Mouse (Mus musculus) liver, embryonic 13.5 days (tissue): ENCODE measurements around the gene Pou2f2. TPM values are rescaled to one million over a fixed set of nuclear protein-coding genes. Genes with fewer than 3 reads are reported as not detected.

Experiments
- ATAC-seq: fragments of 200-750 bp; cut with Nextera tagmentation; 2 replicates; pipeline ENCODE4 v1.8.0; 2017; ENCODE audit warnings: low read depth, mild to moderate bottlenecking, moderate number of reproducible peaks, moderate library complexity
- DNase-seq: peaks from one replicate; pipeline ENCODE4 v3.0.0; 2022
- H3K27ac ChIP-seq: fragments of 300-500 bp; sonication (generic); 2 replicates; pipeline ENCODE4 v1.5.1; 2015; ENCODE audit warnings: moderate library complexity, mild to moderate bottlenecking, inconsistent platforms
- H3K27me3 ChIP-seq: fragments of 300-500 bp; sonication (generic); 2 replicates; pipeline ENCODE4 v1.6.1; 2015; ENCODE audit warnings: mild to moderate bottlenecking, inconsistent platforms
- H3K36me3 ChIP-seq: fragments of 300-500 bp; sonication (generic); 2 replicates; pipeline ENCODE4 v1.6.1; 2015; ENCODE audit warnings: mild to moderate bottlenecking, inconsistent platforms
- H3K4me1 ChIP-seq: fragments of 300-500 bp; sonication (generic); replicated peaks from 2 replicates; pipeline ENCODE4 v1.6.1; 2015; ENCODE audit warnings: inconsistent platforms
- H3K4me2 ChIP-seq: fragments of 300-500 bp; sonication (generic); 2 replicates; pipeline ENCODE4 v1.6.1; 2015; ENCODE audit warnings: inconsistent platforms, mild to moderate bottlenecking, moderate library complexity
- H3K4me3 ChIP-seq: fragments of 300-500 bp; sonication (generic); replicated peaks from 2 replicates; pipeline ENCODE4 v1.5.1; 2015; ENCODE audit warnings: mild to moderate bottlenecking, inconsistent platforms
- H3K9ac ChIP-seq: fragments of 300-500 bp; sonication (generic); 2 replicates; pipeline ENCODE4 v1.6.1; 2015; ENCODE audit warnings: mild to moderate bottlenecking, inconsistent platforms
- H3K9me3 ChIP-seq: fragments of 300-500 bp; sonication (generic); replicated peaks from 2 replicates; pipeline ENCODE4 v1.6.1; 2016; ENCODE audit warnings: inconsistent platforms
- WGBS: fragments of 180-500 bp; shearing (Covaris S2); methylation state at CpG from one replicate; pipeline ENCODE4 v1.1.7; 2015; ENCODE audit not compliant: insufficient replicate concordance; 5-methylcytosine and 5-hydroxymethylcytosine counted together
- polyA plus RNA-seq: library from polyadenylated mRNA; unstranded; fragments of >200 nt; fragmentation: Nextera tagmentation; extraction: Ambion mirVana; gene quantifications from 2 replicates; pipeline ENCODE4 v1.2.1, GENCODE M21; 2015

Pou2f2 gene
- polyA plus RNA-seq, 1 experiment from 2014 or later, result 1.5 TPM

- Histone ChIP-seq H3K36me3 (peaks cover 4% of the 10 kb centered on the region; the same call in 1 of the 2 replicates), H3K4me1 (peaks cover 60% of the 10 kb centered on the region), H3K9ac (peak overlapping the region; percentile 75), H3K27ac (peak overlapping the region; percentile 59), H3K4me3 (peak overlapping the region; percentile 60), H3K27me3 (0 out of 2 replicates have a peak, but pooled peaks cover 5% of the 10 kb centered on the region), H3K9me3 (no peaks in the 10 kb centered on the region), H3K4me2 (peak overlapping the region; percentile 89)
- 1% methylated on average over 32 of the region's 33 CpGs for WGBS
- ATAC-seq (no peak), DNase-seq (peak; percentile 35)
Observed at GRCm38 (mm10) chr7:25072716-25073390, 106.7 kb downstream of the Pou2f2 start.

GRCm38 (mm10) chr7:25071979-25072715, 107.4 kb downstream of the Pou2f2 start, which contains the start of the genes Grik5 and Zfp574:
Gene Grik5, minus strand, starts transcription at chr7:25072346.
Gene Zfp574, plus strand, starts transcription at chr7:25072567.
- 7% methylated on average over 24 of the region's 28 CpGs for WGBS
- Histone ChIP-seq H3K27ac (peak within 1 kb of the TSS; percentile 59), H3K4me2 (peak within 1 kb of the TSS; percentile 89), H3K9ac (peak within 1 kb of the TSS; percentile 75), H3K27me3 (0 out of 2 replicates have a peak, but pooled peaks cover 5% of the 10 kb centered on the region), H3K9me3 (no peaks in the 10 kb centered on the region), H3K4me3 (peak within 1 kb of the TSS; percentile 60), H3K36me3 (peaks cover 11% of the 10 kb centered on the region; the same call in 1 of the 2 replicates), H3K4me1 (peaks cover 58% of the 10 kb centered on the region)
- no peak for DNase-seq
- ATAC-seq, result no peak

GRCm38 (mm10) chr7:25068724-25069123, 110.8 kb downstream of the Pou2f2 start:
- DNase-seq, result no peak
- 0 out of 2 replicates have a peak, but pooled peaks cover 5% of the 10 kb centered on the region for H3K27me3 ChIP-seq
- peaks cover 32% of the 10 kb centered on the region for H3K4me1 ChIP-seq
- H3K27ac ChIP-seq, result no peak overlapping the region
- H3K9ac ChIP-seq, result no peak overlapping the region
- 42% methylated on average over 2 of the region's 2 CpGs for WGBS
- H3K36me3 ChIP-seq, result peaks cover 11% of the 10 kb centered on the region; the same call in 1 of the 2 replicates
- ATAC-seq, result no peak
- no peak overlapping the region for H3K4me3 ChIP-seq
- H3K9me3 ChIP-seq, result no peaks in the 10 kb centered on the region
- H3K4me2 ChIP-seq, result no peak overlapping the region

- H3K27me3 ChIP-seq, result 0 out of 2 replicates have a peak, but pooled peaks cover 5% of the 10 kb centered on the region
- no peak overlapping the region for H3K4me2 ChIP-seq
- 83% methylated on average over 22 of the region's 22 CpGs for WGBS
- ATAC-seq (no peak), DNase-seq (no peak)
- H3K9me3 ChIP-seq, result no peaks in the 10 kb centered on the region
- H3K4me1 ChIP-seq, result peaks cover 26% of the 10 kb centered on the region
- H3K9ac ChIP-seq, result no peak overlapping the region
- no peak overlapping the region for H3K4me3 ChIP-seq
- peaks cover 15% of the 10 kb centered on the region; the same call in 1 of the 2 replicates for H3K36me3 ChIP-seq
- no peak overlapping the region for H3K27ac ChIP-seq
Observed at GRCm38 (mm10) chr7:25067909-25068656, 111.4 kb downstream of the Pou2f2 start.

GRCm38 (mm10) chr7:25067338-25067737, 112.2 kb downstream of the Pou2f2 start:
- H3K4me1 ChIP-seq, result peaks cover 19% of the 10 kb centered on the region
- H3K4me3 ChIP-seq, result no peak overlapping the region
- H3K27ac ChIP-seq, result no peak overlapping the region
- H3K9me3 ChIP-seq, result no peaks in the 10 kb centered on the region
- peaks cover 19% of the 10 kb centered on the region; the same call in 1 of the 2 replicates for H3K36me3 ChIP-seq
- DNase-seq (no peak), ATAC-seq (no peak)
- H3K4me2 ChIP-seq, result no peak overlapping the region
- H3K9ac ChIP-seq, result no peak overlapping the region
- 0 out of 2 replicates have a peak, but pooled peaks cover 5% of the 10 kb centered on the region for H3K27me3 ChIP-seq
- 78% methylated on average over 7 of the region's 7 CpGs for WGBS

- Histone ChIP-seq H3K9me3 (no peaks in the 10 kb centered on the region), H3K27ac (no peak overlapping the region), H3K4me2 (no peak overlapping the region), H3K27me3 (no peaks in the 10 kb centered on the region), H3K4me3 (no peak overlapping the region), H3K9ac (no peak overlapping the region), H3K36me3 (peaks cover 34% of the 10 kb centered on the region), H3K4me1 (0 out of 2 replicates have a peak, but pooled peaks cover 2% of the 10 kb centered on the region)
- no peak for DNase-seq
- WGBS, result 42% methylated on average over 8 of the region's 8 CpGs
- ATAC-seq, result no peak
Observed at GRCm38 (mm10) chr7:25063900-25064299, 115.6 kb downstream of the Pou2f2 start.

GRCm38 (mm10) chr7:25063346-25063745, 116.2 kb downstream of the Pou2f2 start:
- H3K36me3 ChIP-seq, result peaks cover 34% of the 10 kb centered on the region
- no peak for DNase-seq

GRCm38 (mm10) chr7:25058836-25059235, 120.7 kb downstream of the Pou2f2 start:
- 80% methylated on average over 14 of the region's 14 CpGs for WGBS
- no peaks in the 10 kb centered on the region for H3K9me3 ChIP-seq
- H3K4me3 ChIP-seq, result no peak overlapping the region
- peaks cover 48% of the 10 kb centered on the region for H3K36me3 ChIP-seq
- no peaks in the 10 kb centered on the region for H3K4me1 ChIP-seq
- no peak overlapping the region for H3K9ac ChIP-seq
- ATAC-seq (no peak), DNase-seq (no peak)
- H3K4me2 ChIP-seq, result no peak overlapping the region
- H3K27ac ChIP-seq, result no peak overlapping the region
- no peaks in the 10 kb centered on the region for H3K27me3 ChIP-seq

More at GRCm38 (mm10) chr7:25063346-25063745, 116.2 kb downstream of the Pou2f2 start:
- Histone ChIP-seq H3K9ac (no peak overlapping the region), H3K4me3 (no peak overlapping the region), H3K27me3 (no peaks in the 10 kb centered on the region), H3K27ac (no peak overlapping the region), H3K9me3 (no peaks in the 10 kb centered on the region), H3K4me2 (no peak overlapping the region), H3K4me1 (0 out of 2 replicates have a peak, but pooled peaks cover 2% of the 10 kb centered on the region)
- 60% methylated on average over 6 of the region's 6 CpGs for WGBS
- no peak for ATAC-seq

GRCm38 (mm10) chr7:25058394-25058793, 121.1 kb downstream of the Pou2f2 start:
- H3K9ac ChIP-seq, result no peak overlapping the region
- no peaks in the 10 kb centered on the region for H3K4me1 ChIP-seq
- no peak overlapping the region for H3K4me3 ChIP-seq
- ATAC-seq (no peak), DNase-seq (no peak)
- no peaks in the 10 kb centered on the region for H3K27me3 ChIP-seq
- H3K36me3 ChIP-seq, result peaks cover 46% of the 10 kb centered on the region
- H3K9me3 ChIP-seq, result no peaks in the 10 kb centered on the region
- no peak overlapping the region for H3K27ac ChIP-seq
- no peak overlapping the region for H3K4me2 ChIP-seq
- whole genome bisulfite sequencing, result 73% methylated on average over 8 of the region's 8 CpGs

GRCm38 (mm10) chr7:25057888-25058287, 121.6 kb downstream of the Pou2f2 start:
- no peaks in the 10 kb centered on the region for H3K27me3 ChIP-seq
- ATAC-seq (no peak), DNase-seq (no peak)
- H3K4me2 ChIP-seq, result no peak overlapping the region
- WGBS, result 73% methylated on average over 5 of the region's 5 CpGs
- H3K9ac ChIP-seq, result no peak overlapping the region
- H3K4me1 ChIP-seq, result no peaks in the 10 kb centered on the region
- no peak overlapping the region for H3K27ac ChIP-seq
- H3K9me3 ChIP-seq, result no peaks in the 10 kb centered on the region
- peaks cover 42% of the 10 kb centered on the region for H3K36me3 ChIP-seq
- H3K4me3 ChIP-seq, result no peak overlapping the region

- H3K4me3 ChIP-seq, result no peak overlapping the region
- peaks cover 40% of the 10 kb centered on the region for H3K36me3 ChIP-seq
- no peaks in the 10 kb centered on the region for H3K9me3 ChIP-seq
- H3K27me3 ChIP-seq, result no peaks in the 10 kb centered on the region
- no peaks in the 10 kb centered on the region for H3K4me1 ChIP-seq
- no peak overlapping the region for H3K27ac ChIP-seq
- H3K4me2 ChIP-seq, result no peak overlapping the region
- ATAC-seq (no peak), DNase-seq (no peak)
- WGBS, result 61% methylated on average over 4 of the region's 4 CpGs
- H3K9ac ChIP-seq, result no peak overlapping the region
Observed at GRCm38 (mm10) chr7:25056951-25057350, 122.6 kb downstream of the Pou2f2 start.
